Mouse (Mus musculus): Measurements from ENCODE around the gene Skida1. TPM values are rescaled to one million over a fixed set of nuclear protein-coding genes. Genes with fewer than 3 reads are reported as not detected.

Skida1 gene
- polyA plus RNA-seq, 1 experiment from 2014 or later = 23.3 TPM

DNA sequence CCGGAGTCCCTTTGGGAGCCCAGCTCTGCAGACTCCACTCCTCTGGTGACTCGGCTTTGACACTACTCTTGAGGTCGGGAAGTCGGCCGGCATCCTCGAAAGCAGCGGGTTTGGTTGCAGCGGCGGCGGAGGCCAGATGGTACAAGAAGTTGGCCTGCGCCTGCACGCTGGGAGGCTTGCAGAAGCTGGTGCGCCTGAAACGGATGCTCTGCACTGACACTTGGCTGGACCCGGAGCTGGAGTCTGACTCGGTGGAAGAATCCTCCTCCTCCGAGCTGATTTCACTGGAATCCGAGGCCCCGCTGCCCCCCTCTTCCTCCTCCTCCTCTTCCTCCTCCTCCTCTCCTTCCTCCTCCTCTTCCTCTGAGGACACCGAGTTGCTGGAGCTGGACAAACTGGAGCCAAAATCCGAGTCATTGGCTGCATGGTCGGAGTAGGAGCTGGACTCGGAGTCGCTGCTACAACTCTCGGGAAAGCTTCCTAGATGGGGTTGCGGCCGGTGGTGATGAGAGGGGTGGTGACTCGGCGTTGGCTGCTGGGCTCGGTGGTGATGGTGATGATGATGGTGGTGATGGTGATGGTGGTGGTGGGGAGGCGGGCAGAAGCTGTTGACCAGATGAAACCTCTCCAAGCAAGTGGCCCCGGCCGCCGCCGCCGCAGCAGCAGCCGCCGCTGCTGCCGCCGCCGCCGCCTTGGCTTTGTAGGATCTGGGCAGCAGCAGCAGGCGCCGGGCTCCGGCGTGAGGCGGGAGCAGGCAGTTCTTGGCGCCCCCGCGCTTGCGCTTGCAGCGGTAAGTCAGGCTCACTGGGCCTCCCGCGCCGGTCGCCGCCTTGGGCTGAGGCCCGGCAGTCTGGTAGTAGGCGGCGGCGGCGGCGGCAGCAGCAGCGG, 1.8 kb downstream of the Skida1 start:
- peaks cover 14% of the 10 kb centered on the region for H3K4me1 ChIP-seq (replicated peaks; ENCODE audit: control insufficient read depth, insufficient read depth, low read length)
- peak overlapping the region; percentile 99 for H3K27ac ChIP-seq (ENCODE audit: low read depth, low read length)
- no peaks in the 10 kb centered on the region for H3K9me3 ChIP-seq (ENCODE audit: control insufficient read depth, low read length)
- H3K36me3 ChIP-seq (ENCODE audit: control insufficient read depth, insufficient read depth, low read length) = no peaks in the 10 kb centered on the region
- H3K4me2 ChIP-seq (ENCODE audit: low read depth, low read length, severe bottlenecking) = peak overlapping the region; percentile 82
- H3K9ac ChIP-seq (ENCODE audit: low read length) = peak overlapping the region; percentile 100
- DNase-seq (ENCODE audit: low spot score) (peak; percentile 84), ATAC-seq (replicated peaks; ENCODE audit: low FRiP score) (0 out of 2 replicates have a peak, but pooled peaks have one; percentile 16)
- H3K4me3 ChIP-seq (ENCODE audit: low read depth, low read length) = peak overlapping the region; percentile 99
- WGBS = under 1% methylated on average over 64 of the region's 64 CpGs
- H3K27me3 ChIP-seq (ENCODE audit: control insufficient read depth, insufficient read depth, low read length) = no peaks in the 10 kb centered on the region

DNA sequence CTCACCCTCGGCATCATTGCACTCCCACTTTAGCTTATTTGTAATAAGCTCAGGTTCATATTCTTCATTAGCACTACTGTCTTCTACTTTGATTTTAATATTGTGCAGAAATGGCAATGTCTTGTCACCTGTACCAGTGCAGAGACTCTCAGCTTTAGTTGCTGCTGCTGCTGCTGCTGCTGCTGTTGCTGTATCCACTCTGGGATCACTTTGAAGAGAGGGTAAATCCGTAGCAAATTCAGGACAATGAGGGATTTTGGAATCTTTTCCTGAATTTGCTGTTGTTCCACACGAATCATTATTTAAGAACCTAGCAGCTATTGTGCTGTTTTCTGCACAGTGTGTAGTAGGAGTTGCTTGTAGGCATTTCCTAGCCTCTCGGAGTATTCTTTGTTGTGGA, 2.7 kb downstream of the Skida1 start:
- H3K4me3 ChIP-seq (ENCODE audit: low read depth, low read length) = peak overlapping the region; percentile 99
- peak overlapping the region; percentile 100 for H3K9ac ChIP-seq (ENCODE audit: low read length)
- DNase-seq (ENCODE audit: low spot score) = no peak
- H3K4me2 ChIP-seq (ENCODE audit: low read depth, low read length, severe bottlenecking) = peak overlapping the region; percentile 82
- H3K27ac ChIP-seq (ENCODE audit: low read depth, low read length) = peak overlapping the region; percentile 99
- H3K4me1 ChIP-seq (replicated peaks; ENCODE audit: control insufficient read depth, insufficient read depth, low read length) = peaks cover 12% of the 10 kb centered on the region
- no peaks in the 10 kb centered on the region for H3K9me3 ChIP-seq (ENCODE audit: control insufficient read depth, low read length)
- no peak for ATAC-seq (replicated peaks; ENCODE audit: low FRiP score)
- H3K27me3 ChIP-seq (ENCODE audit: control insufficient read depth, insufficient read depth, low read length) = no peaks in the 10 kb centered on the region
- WGBS = 0% methylated on average over 4 of the region's 4 CpGs
- H3K36me3 ChIP-seq (ENCODE audit: control insufficient read depth, insufficient read depth, low read length) = no peaks in the 10 kb centered on the region

- peak overlapping the region; percentile 99 for H3K4me3 ChIP-seq (ENCODE audit: low read depth, low read length)
- H3K4me2 ChIP-seq (ENCODE audit: low read depth, low read length, severe bottlenecking) = peak overlapping the region; percentile 82
- peak overlapping the region; percentile 99 for H3K27ac ChIP-seq (ENCODE audit: low read depth, low read length)
- H3K4me1 ChIP-seq (replicated peaks; ENCODE audit: control insufficient read depth, insufficient read depth, low read length) = peaks cover 16% of the 10 kb centered on the region
- 2% methylated on average over 6 of the region's 6 CpGs for WGBS
- peak overlapping the region; percentile 100 for H3K9ac ChIP-seq (ENCODE audit: low read length)
- no peaks in the 10 kb centered on the region for H3K36me3 ChIP-seq (ENCODE audit: control insufficient read depth, insufficient read depth, low read length)
- no peaks in the 10 kb centered on the region for H3K9me3 ChIP-seq (ENCODE audit: control insufficient read depth, low read length)
- DNase-seq (ENCODE audit: low spot score) = no peak
- ATAC-seq (replicated peaks; ENCODE audit: low FRiP score) = no peak
- no peaks in the 10 kb centered on the region for H3K27me3 ChIP-seq (ENCODE audit: control insufficient read depth, insufficient read depth, low read length)
These were observed 3.1 kb downstream of the Skida1 start for GRCm38 (mm10) chr2:18045781-18046181.

DNA sequence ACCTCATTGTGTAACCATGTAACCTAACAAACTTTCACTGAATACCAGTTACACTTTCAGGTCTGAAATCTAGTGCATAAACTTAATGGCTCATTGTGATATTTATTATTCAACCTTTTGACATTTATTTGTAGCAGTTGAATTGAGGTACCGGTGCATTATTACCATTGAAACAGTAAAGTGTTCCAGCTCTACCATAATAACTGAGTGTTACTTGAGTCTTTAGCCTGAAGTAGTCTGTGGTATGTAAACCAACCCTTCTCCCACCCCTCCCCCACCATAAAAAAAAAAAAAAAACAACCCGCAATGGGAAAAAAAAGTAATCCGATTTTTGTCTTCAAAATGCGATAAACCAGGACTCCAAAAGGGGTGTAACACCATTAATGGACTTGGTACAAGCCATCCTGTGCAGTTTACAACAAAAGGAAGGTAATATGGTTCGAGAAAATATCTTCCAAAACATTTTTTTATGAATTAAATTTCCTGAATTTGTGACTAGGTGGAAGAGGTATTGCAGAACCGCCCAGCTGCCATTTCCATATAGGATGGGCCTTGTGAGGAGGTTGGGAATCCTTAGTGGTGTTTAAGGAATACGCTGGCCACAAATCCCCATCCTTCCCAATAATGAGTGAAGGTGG, 3.6 kb downstream of the Skida1 start:
- H3K9ac ChIP-seq (ENCODE audit: low read length) = peak overlapping the region; percentile 100
- H3K4me2 ChIP-seq (ENCODE audit: low read depth, low read length, severe bottlenecking) = peak overlapping the region; percentile 82
- H3K4me1 ChIP-seq (replicated peaks; ENCODE audit: control insufficient read depth, insufficient read depth, low read length) = peaks cover 21% of the 10 kb centered on the region
- WGBS = 2% methylated on average over 7 of the region's 7 CpGs
- no peaks in the 10 kb centered on the region for H3K36me3 ChIP-seq (ENCODE audit: control insufficient read depth, insufficient read depth, low read length)
- ATAC-seq (replicated peaks; ENCODE audit: low FRiP score) (no peak), DNase-seq (ENCODE audit: low spot score) (no peak)
- no peaks in the 10 kb centered on the region for H3K27me3 ChIP-seq (ENCODE audit: control insufficient read depth, insufficient read depth, low read length)
- peak overlapping the region; percentile 99 for H3K27ac ChIP-seq (ENCODE audit: low read depth, low read length)
- H3K9me3 ChIP-seq (ENCODE audit: control insufficient read depth, low read length) = no peaks in the 10 kb centered on the region
- peak overlapping the region; percentile 99 for H3K4me3 ChIP-seq (ENCODE audit: low read depth, low read length)

- H3K4me3 ChIP-seq (ENCODE audit: low read depth, low read length) = peak overlapping the region; percentile 39
- peak overlapping the region; percentile 92 for H3K9ac ChIP-seq (ENCODE audit: low read length)
- no peaks in the 10 kb centered on the region for H3K27me3 ChIP-seq (ENCODE audit: control insufficient read depth, insufficient read depth, low read length)
- H3K4me1 ChIP-seq (replicated peaks; ENCODE audit: control insufficient read depth, insufficient read depth, low read length) = peaks cover 33% of the 10 kb centered on the region
- H3K9me3 ChIP-seq (ENCODE audit: control insufficient read depth, low read length) = no peaks in the 10 kb centered on the region
- H3K4me2 ChIP-seq (ENCODE audit: low read depth, low read length, severe bottlenecking) = peak overlapping the region; percentile 82
- ATAC-seq (replicated peaks; ENCODE audit: low FRiP score) (peak; percentile 91), DNase-seq (ENCODE audit: low spot score) (peak; percentile 94)
- peak overlapping the region; percentile 97 for H3K27ac ChIP-seq (ENCODE audit: low read depth, low read length)
- 1% methylated on average over 14 of the region's 14 CpGs for WGBS
- no peaks in the 10 kb centered on the region for H3K36me3 ChIP-seq (ENCODE audit: control insufficient read depth, insufficient read depth, low read length)
These were observed 7.5 kb downstream of the Skida1 start for GRCm38 (mm10) chr2:18041199-18041885.

DNA sequence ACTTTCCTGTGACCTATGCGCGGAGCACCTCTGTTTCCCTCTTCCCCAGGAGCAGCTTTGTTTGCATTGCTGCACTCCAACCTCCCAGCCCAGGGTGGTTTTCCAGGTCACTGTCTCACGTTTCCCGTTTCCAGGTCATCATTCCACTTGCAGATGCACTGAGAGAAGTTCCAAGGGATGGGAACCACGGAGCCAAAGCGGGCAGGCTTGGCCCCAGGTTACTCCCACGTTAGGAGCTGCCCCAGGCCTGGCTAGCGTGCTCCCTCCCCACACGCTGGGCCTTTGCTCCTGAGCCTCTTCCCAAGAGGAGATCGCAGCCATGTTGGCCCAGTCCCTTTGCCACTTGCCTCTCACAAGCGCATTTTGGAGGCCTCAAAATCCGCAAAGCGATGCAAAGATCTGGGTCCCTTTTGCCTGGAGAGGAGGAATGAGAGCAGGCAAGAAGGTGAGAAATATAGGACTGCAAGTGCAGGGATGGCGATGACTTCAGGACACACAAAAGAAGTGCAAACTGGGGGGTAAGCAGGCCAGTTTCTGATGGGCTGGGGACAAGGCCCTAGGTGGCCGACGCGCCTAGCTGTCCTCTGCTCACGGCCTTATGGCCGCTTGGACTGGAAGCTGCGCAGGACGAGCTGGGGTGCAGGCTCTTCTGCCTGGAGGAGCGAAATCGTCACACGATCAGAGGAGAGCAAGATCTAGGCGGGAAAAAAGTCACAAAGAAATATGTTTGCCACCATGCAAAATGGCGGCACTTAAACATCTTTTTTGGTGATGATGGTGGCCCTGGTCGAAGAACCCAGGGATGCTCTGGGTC, 8.3 kb downstream of the Skida1 start:
- ATAC-seq (replicated peaks; ENCODE audit: low FRiP score) (peak; percentile 29), DNase-seq (ENCODE audit: low spot score) (peak; percentile 75)
- Histone ChIP-seq H3K4me3 (ENCODE audit: low read depth, low read length) (peak overlapping the region; percentile 39), H3K36me3 (ENCODE audit: control insufficient read depth, insufficient read depth, low read length) (no peaks in the 10 kb centered on the region), H3K4me1 (replicated peaks; ENCODE audit: control insufficient read depth, insufficient read depth, low read length) (peaks cover 35% of the 10 kb centered on the region), H3K9ac (ENCODE audit: low read length) (peak overlapping the region; percentile 92), H3K27me3 (ENCODE audit: control insufficient read depth, insufficient read depth, low read length) (no peaks in the 10 kb centered on the region), H3K4me2 (ENCODE audit: low read depth, low read length, severe bottlenecking) (peak overlapping the region; percentile 82), H3K27ac (ENCODE audit: low read depth, low read length) (peak overlapping the region; percentile 97), H3K9me3 (ENCODE audit: control insufficient read depth, low read length) (no peaks in the 10 kb centered on the region)
- WGBS = 3% methylated on average over 27 of the region's 27 CpGs

DNA sequence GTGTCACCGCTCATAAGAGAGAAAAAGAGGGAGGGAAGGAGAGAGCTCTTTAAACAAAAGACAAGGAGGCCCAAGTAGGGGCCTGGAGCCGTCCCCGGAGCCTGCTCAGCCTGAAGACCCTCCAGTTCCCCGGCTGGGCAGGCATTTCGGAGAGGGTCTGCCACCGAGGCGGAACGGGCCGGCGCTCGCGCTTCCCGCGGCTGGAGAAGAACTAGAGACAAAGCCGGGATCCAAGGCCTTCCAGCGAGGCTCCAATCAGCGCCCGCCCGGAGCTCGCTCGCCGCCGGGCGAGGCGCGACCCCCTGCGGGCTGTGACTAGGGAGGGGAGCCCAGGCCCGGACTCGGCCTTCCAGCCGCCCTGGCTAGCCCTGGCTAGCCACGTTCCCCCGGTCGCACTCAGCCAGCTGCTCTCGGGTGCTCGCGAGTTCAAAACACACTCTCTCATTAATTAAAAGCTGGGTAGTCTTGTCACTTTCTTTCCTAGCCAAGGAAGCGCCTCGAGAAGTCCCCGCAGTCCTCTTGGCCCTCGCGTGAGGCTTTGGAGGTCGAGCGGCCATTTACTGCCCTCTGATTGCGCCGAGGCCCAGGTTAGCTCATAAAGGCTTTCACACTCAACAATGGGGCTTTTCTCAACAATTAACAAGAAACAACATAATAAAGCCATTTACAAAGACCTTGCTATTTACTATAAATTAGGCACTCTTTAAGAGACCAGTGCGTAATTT, 9.1 kb downstream of the Skida1 start:
- H3K9ac ChIP-seq (ENCODE audit: low read length) = peak overlapping the region; percentile 92
- H3K4me2 ChIP-seq (ENCODE audit: low read depth, low read length, severe bottlenecking) = peak overlapping the region; percentile 82
- no peaks in the 10 kb centered on the region for H3K36me3 ChIP-seq (ENCODE audit: control insufficient read depth, insufficient read depth, low read length)
- DNase-seq (ENCODE audit: low spot score) (peak; percentile 88), ATAC-seq (replicated peaks; ENCODE audit: low FRiP score) (peak; percentile 58)
- H3K27ac ChIP-seq (ENCODE audit: low read depth, low read length) = peak overlapping the region; percentile 97
- 1% methylated on average over 45 of the region's 46 CpGs for WGBS
- no peaks in the 10 kb centered on the region for H3K9me3 ChIP-seq (ENCODE audit: control insufficient read depth, low read length)
- H3K27me3 ChIP-seq (ENCODE audit: control insufficient read depth, insufficient read depth, low read length) = no peaks in the 10 kb centered on the region
- peak overlapping the region; percentile 39 for H3K4me3 ChIP-seq (ENCODE audit: low read depth, low read length)
- H3K4me1 ChIP-seq (replicated peaks; ENCODE audit: control insufficient read depth, insufficient read depth, low read length) = peaks cover 35% of the 10 kb centered on the region
